Mouse (Mus musculus): ENCODE data around the gene Oosp1.

- no peak for TF ChIP-seq POLR2A (IDR thresholded peaks at IDR 0.05; ENCODE audit: insufficient read depth, low read length)
- no peak for TF ChIP-seq CTCF (IDR thresholded peaks at IDR 0.05; ENCODE audit: low read depth, low read length)
- no peak for TF ChIP-seq EP300 (IDR thresholded peaks at IDR 0.05; ENCODE audit: insufficient read depth, low read depth, low read length)
Observed at GRCm38 (mm10) chr19:11646166-11646565, 44.8 kb downstream of the Oosp1 start.

Data from ES-Bruce4 (cell line).